Mouse (Mus musculus): Measurements from ENCODE around the gene Rgs7bp.

- TF ChIP-seq FLI1 (IDR thresholded peaks at IDR 0.05; ENCODE audit: low read length) (no peak), GATA1 (IDR thresholded peaks at IDR 0.05; ENCODE audit: borderline replicate concordance, low read length) (no peak)
These were observed 114.9 kb downstream of the Rgs7bp start for GRCm38 (mm10) chr13:104939856-104940255.

Data from megakaryocyte, embryonic 14.5 days (primary cell).